Mouse (Mus musculus): ENCODE results near the gene Tatdn2.
A peak's percentile ranks its signal among the peaks of the same experiment; 100 is the strongest.

Tatdn2 gene

DNA sequence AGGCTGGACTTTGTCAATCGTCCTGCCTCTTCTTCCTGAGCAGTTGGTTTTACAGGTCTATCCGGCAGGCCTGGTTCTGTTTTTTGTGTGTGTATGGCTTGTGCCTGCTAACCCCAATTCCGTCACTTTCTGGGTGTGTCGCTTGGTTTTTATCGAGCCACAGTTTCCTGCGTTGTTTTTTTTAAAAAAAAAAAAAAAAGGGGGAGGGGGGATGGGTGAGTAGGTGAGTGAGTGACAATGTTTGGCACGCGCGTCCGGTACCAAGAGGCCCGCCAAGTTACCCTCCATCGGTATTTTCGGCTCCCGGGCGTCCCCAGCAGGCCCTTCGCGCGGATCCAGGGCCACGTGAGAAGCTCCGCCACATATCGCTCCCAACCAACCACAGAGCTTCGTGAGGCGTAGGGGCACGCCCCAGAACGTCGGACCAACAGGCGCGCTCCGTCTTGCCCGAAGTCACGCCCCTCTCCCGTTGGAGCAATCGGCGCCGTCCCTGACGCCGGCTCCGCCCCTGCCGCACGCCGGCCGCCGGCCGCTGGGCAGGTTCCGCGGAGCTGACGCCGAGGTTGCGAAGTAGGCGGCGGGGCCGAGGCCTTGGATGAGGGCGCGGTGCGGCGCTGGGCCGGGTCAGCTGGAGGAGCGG is at the start of gene Tatdn2:
TSS of gene Tatdn2 (plus strand) at position 469 of the 640 bp plus-strand sequence.
- Histone ChIP-seq H3K27me3 (ENCODE audit: control insufficient read depth, insufficient read depth, low read length, poor library complexity, severe bottlenecking) (no peaks in the 10 kb centered on the region), H3K36me3 (ENCODE audit: control insufficient read depth, insufficient read depth, low read length, poor library complexity, severe bottlenecking) (peaks cover 6% of the 10 kb centered on the region)
- peak; percentile 99 for DNase-seq (ENCODE audit: low read depth, low spot score)

DNA sequence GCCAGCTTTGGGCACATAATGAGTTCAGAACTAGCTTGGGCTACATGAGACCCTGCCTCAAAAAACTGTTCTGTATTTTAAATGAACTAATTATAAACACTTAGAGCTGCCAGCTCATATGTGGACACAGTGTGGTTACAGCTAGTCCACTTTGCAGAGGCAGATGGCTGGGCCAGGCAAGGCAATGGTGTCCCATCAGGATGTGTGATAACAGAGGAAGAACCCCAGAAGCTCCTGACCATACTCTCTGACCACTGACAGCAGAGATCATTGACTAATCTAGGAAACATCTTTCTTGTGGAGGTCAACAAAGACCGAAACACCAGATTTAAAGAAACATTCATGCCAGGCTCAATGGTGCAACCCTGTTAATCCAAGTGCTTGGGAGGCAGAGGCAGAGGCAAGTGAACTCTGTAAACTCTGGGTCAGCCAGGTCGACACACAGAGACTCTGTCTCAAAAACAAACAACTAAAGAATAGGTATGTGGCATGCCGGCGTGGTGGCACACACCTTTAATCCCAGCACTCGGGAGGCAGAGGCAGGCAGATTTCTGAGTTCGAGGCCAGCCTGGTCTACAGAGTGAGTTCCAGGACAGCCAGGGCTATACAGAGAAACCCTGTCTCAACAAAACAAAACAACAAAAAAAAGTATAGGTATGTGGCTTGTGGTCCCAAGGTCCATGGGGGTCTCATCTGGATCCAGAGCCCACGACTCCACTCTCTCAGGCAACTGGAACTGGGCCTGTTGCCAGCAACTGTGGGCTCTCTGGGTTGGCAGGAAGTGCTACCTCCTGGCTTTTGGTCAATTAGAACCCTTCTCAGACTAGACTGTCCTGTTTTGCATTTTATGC is 47.3 kb upstream of the Tatdn2 start:
- Histone ChIP-seq H3K27me3 (ENCODE audit: control insufficient read depth, insufficient read depth, low read length, poor library complexity, severe bottlenecking) (no peaks in the 10 kb centered on the region), H3K36me3 (ENCODE audit: control insufficient read depth, insufficient read depth, low read length, poor library complexity, severe bottlenecking) (peaks cover 4% of the 10 kb centered on the region)
- DNase-seq (ENCODE audit: low read depth, low spot score): no peak

DNA sequence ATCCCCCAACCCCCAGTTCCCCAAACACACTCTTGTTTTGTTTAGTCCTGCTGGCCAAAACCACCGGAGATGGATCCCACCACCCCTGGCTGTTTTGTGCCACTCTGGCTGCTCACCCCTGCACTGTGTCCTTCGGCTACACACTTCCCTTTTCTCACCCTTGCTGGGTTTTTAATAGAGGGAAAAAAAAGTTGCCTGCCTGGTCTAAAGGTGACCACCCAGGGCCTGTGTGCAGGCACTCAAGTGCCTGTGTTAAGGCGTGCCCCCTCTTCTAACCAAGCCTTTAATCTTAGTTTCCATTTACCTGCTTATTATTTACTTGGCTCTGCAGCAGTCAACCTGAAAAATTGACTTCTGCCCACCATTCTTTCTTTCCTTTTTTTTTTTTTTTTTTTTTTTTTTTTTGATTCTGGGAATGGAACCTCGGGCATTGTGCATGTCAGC is 46.6 kb upstream of the Tatdn2 start:
- H3K36me3 ChIP-seq (ENCODE audit: control insufficient read depth, insufficient read depth, low read length, poor library complexity, severe bottlenecking): peaks cover 4% of the 10 kb centered on the region
- DNase-seq (ENCODE audit: low read depth, low spot score): peak; percentile 67
- no peaks in the 10 kb centered on the region for H3K27me3 ChIP-seq (ENCODE audit: control insufficient read depth, insufficient read depth, low read length, poor library complexity, severe bottlenecking)

DNA sequence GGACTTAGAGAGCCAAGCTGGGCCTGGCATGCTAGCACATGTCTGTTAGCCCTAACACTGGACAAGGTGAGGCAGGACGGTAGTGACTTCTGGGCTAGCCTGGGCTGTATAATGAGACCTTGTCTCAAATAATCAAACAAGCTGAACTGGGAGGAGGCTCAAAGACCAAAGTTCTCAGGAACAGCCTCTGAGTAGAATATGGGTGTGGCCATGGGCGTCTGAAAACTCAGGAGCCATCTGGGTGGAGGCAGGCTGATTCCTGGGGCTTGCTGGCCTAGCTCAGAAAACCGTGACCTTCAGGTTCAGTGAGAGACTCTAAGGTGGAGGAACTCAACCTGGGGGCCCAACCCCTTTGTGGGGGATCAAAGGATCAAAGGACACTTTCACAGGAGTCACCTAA is 45.2 kb upstream of the Tatdn2 start:
- Histone ChIP-seq H3K36me3 (ENCODE audit: control insufficient read depth, insufficient read depth, low read length, poor library complexity, severe bottlenecking) (peaks cover 4% of the 10 kb centered on the region), H3K27me3 (ENCODE audit: control insufficient read depth, insufficient read depth, low read length, poor library complexity, severe bottlenecking) (no peaks in the 10 kb centered on the region)
- no peak for DNase-seq (ENCODE audit: low read depth, low spot score)

DNA sequence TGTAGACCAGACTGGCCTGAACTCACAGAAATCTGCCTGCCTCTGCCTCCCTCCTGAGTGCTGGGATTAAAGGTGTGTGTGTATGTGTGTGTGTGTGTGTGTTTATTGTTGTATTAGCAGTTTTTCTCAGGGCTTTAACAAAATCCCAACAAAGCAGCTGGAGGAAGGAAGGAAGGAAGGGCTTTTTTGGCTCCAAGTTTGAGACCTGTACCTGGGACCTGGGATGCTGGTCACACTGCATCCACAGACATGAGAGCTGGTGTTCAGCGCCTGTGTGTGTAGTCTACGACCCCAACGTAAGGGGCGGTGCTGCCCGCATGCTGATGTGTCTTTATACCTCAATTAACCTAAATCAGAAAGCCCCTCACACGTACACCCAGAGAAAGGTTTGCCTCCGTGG is 43.3 kb upstream of the Tatdn2 start:
- Histone ChIP-seq H3K36me3 (ENCODE audit: control insufficient read depth, insufficient read depth, low read length, poor library complexity, severe bottlenecking) (peaks cover 2% of the 10 kb centered on the region), H3K27me3 (ENCODE audit: control insufficient read depth, insufficient read depth, low read length, poor library complexity, severe bottlenecking) (no peaks in the 10 kb centered on the region)
- no peak for DNase-seq (ENCODE audit: low read depth, low spot score)

DNA sequence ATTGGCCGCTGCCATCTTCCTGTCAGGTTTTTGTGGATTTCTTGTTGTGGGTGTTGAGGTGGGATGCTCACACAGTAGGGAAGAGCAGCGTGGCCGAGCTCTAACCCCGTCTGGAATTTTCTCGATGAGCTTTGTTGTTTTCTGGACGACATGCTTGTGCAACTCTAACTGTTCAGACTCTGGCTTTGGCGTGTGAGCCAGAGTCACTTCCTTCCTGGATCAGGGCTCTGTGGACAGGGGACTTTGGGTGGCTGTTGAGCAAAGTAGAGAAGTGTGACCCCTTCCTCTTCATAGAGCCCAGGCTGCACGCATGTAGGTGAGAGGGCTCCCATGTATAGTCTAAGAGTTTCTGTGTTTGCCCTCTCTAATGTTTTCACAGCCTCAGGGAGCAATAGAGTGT is 42.7 kb upstream of the Tatdn2 start:
- no peaks in the 10 kb centered on the region for H3K27me3 ChIP-seq (ENCODE audit: control insufficient read depth, insufficient read depth, low read length, poor library complexity, severe bottlenecking)
- no peaks in the 10 kb centered on the region; the same call in 1 of the 2 replicates for H3K36me3 ChIP-seq (ENCODE audit: control insufficient read depth, insufficient read depth, low read length, poor library complexity, severe bottlenecking)
- peak; percentile 33 for DNase-seq (ENCODE audit: low read depth, low spot score)

DNA sequence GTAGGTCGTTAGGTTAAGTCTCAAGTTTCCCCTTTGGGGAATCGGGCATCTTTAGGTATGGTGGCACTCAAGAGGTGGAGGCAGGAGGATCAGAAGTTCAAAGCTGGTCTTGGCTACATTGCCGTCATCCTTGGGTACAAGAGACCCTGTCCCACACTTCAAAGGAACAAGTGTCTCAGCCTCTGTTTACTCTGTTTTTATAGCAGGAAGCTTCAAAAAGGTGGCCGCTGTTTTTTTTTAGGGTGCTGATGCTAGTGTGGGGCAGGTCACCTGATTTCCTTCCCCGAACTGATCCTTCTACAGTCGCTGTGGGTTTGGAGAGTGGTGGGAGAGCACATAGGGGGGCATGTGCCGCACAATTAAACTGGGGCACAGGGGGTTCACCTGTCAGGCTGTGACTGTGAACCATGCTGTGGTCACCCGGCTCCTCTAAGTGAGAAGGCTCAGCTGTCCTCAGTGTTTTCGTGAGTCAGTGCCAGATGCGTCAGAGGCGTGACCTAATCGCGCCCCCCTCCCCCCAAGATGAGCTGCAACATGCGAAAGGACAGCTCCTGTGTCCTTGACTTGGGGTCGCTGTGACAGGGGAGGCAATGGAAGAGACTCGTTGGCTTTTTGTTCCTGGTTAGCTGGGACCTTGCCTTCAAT is 42.0 kb upstream of the Tatdn2 start:
- no peaks in the 10 kb centered on the region for H3K27me3 ChIP-seq (ENCODE audit: control insufficient read depth, insufficient read depth, low read length, poor library complexity, severe bottlenecking)
- H3K36me3 ChIP-seq (ENCODE audit: control insufficient read depth, insufficient read depth, low read length, poor library complexity, severe bottlenecking): no peaks in the 10 kb centered on the region; the same call in 1 of the 2 replicates
- DNase-seq (ENCODE audit: low read depth, low spot score): peak; percentile 68

DNA sequence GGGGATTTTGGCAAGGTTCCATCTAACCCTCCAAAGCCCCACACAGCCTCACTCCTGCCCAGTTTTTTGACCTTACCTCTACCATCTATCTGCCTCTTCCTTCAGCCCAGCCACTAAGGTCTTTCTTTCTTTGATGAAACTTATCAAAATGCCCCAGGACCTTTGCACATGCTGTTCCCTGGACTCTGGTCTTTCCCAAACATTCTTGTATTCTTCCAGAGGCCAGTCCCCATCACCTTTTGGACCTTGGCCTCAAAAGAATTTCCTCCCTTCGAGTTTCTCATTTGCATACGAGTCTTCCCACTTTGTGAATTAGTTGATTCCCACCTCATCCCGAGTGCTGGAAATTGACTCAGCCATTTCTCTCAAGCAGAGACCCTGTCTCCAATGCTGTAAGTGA is 41.4 kb upstream of the Tatdn2 start:
- Histone ChIP-seq H3K27me3 (ENCODE audit: control insufficient read depth, insufficient read depth, low read length, poor library complexity, severe bottlenecking) (no peaks in the 10 kb centered on the region), H3K36me3 (ENCODE audit: control insufficient read depth, insufficient read depth, low read length, poor library complexity, severe bottlenecking) (no peaks in the 10 kb centered on the region; the same call in 1 of the 2 replicates)
- no peak for DNase-seq (ENCODE audit: low read depth, low spot score)

DNA sequence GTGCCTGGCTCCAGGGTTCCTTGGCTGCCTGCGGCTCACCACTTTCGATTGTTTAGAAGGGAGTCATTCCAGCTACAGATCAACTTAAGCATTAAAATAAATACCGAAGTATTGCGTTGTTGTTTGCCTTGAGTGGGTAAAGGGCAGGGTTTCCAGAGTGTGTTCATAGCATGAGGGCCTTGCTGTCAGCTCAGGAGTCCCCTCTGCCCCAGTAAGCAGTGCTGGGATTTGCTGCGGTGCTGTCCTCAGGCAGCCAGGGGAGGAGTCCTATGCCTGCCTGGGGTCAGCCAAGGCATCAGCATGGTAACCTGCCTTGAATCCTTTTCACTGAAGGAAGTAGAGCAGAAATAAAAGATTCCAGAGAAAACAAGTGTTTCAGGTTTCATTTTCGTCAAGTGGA is 40.0 kb upstream of the Tatdn2 start:
- DNase-seq (ENCODE audit: low read depth, low spot score): no peak
- H3K27me3 ChIP-seq (ENCODE audit: control insufficient read depth, insufficient read depth, low read length, poor library complexity, severe bottlenecking): no peaks in the 10 kb centered on the region

DNA sequence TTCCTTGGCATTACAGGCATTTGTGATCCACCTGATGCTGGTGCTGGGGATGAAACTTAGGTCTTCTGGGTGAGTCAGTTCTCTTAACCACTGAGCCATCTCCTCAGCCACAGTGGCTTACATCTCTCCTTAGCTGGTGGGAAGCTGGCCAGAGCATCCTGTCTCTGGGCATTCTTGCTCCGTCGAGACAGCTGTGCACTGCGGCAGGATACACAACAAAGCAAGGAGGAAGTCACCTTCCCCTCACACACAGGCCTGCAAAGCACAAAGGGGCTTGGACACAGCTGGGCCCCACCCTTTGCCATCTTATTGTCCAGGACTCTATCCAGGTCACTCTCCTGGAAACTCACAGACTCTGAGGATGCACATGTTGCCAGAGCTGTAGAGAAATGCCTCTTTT is 38.6 kb upstream of the Tatdn2 start:
- Histone ChIP-seq H3K27me3 (ENCODE audit: control insufficient read depth, insufficient read depth, low read length, poor library complexity, severe bottlenecking) (no peaks in the 10 kb centered on the region), H3K36me3 (ENCODE audit: control insufficient read depth, insufficient read depth, low read length, poor library complexity, severe bottlenecking) (no peaks in the 10 kb centered on the region)
- peak; percentile 41 for DNase-seq (ENCODE audit: low read depth, low spot score)

More for the DNA sequence above, 40.0 kb upstream of the Tatdn2 start:
- H3K36me3 ChIP-seq (ENCODE audit: control insufficient read depth, insufficient read depth, low read length, poor library complexity, severe bottlenecking): no peaks in the 10 kb centered on the region; the same call in 1 of the 2 replicates

DNA sequence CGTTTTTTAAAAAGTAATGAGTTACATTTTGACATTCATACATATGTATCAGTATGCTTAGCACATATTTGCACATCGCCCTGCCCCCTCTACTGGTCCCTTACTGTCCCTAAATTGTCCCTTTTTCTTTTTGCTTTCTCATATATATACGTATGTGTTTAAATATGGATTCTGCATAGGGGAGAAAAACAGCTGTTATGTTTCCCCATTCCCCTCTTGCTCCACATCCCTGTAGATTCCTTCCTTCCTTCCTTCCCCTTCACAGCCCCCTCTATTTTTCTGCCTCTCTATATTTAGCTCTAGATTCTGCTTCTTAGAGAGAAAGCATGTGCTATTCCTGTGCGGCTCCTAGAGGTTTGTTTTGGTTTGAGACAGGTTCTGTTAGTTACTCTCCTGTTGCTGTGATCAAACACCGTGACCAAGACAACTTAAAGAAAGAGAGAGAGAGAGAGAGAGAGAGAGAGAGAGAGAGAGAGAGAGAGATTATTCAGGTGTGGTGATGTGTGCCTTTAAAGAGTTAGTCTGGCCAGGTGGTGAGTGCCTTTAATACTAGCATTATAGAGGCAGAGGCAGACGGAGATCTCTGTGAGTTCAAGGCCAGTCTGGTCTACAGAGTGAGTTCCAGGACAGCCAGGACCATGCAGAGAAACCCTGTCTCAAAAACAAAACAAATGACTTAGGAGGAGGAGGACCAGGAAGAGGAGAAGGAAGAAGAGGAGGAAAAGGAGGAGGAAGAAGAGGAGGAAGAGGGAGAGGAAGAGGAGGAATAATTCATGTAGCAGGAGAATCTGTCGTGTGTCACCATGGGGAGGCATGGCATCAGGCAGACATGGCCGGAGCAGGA is 37.0 kb upstream of the Tatdn2 start:
- peak; percentile 71 for DNase-seq (ENCODE audit: low read depth, low spot score)
- Histone ChIP-seq H3K36me3 (ENCODE audit: control insufficient read depth, insufficient read depth, low read length, poor library complexity, severe bottlenecking) (no peaks in the 10 kb centered on the region), H3K27me3 (ENCODE audit: control insufficient read depth, insufficient read depth, low read length, poor library complexity, severe bottlenecking) (no peaks in the 10 kb centered on the region)

DNA sequence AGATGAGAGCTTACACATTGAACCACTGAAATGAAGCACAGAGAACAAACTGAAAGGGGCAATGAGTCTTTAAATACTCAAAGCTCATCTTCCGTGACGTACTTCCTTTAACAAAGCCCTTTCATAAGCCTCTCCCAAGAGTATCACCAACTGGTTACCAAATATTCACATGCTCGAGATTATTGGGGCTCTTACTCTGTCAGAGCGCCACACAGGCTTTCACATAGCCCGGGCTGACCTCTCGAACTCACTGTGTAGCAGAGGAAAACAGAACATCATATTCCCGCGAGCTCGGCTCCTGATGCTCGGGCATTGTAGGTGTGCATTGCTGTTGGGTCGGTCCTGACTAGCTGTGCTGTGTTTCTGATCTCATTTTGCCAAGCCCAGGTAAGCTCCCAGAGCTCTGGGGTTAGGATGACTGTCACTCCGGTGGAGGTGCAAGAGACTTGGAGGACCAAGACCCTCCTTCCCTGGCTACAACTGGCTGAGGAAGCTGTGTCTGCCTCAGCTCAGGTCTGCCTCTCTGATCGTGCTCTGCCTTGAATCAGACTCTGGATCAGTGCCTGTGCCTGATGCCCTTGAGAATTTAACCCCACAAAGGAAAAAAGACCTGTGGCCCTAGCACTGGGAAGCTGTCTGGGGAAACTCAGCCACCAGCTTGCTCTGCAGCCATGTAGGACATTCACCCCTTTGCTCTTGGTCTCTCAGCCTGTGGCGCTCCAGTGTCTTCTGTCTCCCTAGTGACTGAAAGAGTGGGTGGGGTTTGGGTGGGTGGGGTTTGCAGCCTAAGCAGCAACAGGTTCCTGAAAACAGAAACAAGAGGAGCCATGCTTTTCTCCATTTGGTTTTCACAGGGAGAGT is 36.1 kb upstream of the Tatdn2 start:
- H3K36me3 ChIP-seq (ENCODE audit: control insufficient read depth, insufficient read depth, low read length, poor library complexity, severe bottlenecking): no peaks in the 10 kb centered on the region
- DNase-seq (ENCODE audit: low read depth, low spot score): peak; percentile 94
- no peaks in the 10 kb centered on the region for H3K27me3 ChIP-seq (ENCODE audit: control insufficient read depth, insufficient read depth, low read length, poor library complexity, severe bottlenecking)

DNA sequence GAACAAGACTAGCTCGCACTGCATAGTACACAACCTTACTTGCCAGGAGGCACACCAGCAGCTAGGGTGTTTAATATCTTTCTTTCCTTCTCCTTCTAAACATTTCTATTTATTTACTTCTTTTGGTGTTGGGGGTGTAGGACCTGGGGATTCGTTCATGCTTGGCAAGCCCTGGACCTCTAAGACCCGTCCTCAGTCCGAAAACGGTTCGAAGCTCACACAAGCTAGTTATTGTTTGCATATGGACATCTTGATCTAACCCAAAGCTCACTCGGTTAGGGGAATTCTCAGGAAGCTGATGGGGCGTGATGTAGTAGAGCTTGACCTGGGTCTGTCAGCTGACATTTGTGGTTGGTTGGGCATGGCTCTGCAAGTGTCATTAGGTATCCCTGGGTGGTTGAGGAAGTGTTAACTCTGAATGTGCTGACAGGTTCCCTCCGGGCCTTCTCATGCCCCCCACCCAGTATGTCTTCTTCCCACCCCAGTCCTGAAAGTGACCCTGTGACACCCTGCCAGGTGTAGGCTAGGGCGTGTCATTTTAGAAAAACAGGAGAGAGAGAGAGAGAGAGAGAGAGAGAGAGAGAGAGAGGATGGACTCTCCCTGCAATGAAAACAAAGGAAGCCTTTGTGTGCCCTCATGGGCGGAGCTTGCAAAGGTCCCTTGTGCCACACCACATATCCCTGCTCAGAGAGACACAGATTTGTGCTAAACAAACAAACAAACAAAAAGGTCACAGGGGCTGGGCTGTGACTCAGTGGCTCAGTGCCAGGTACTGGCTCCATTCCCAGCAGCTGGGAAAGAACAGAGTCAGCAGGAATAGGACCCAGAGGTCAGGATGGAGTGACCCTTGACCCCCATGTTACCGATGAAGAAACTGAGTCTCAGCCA is 35.3 kb upstream of the Tatdn2 start:
- Histone ChIP-seq H3K36me3 (ENCODE audit: control insufficient read depth, insufficient read depth, low read length, poor library complexity, severe bottlenecking) (no peaks in the 10 kb centered on the region), H3K27me3 (ENCODE audit: control insufficient read depth, insufficient read depth, low read length, poor library complexity, severe bottlenecking) (no peaks in the 10 kb centered on the region)
- DNase-seq (ENCODE audit: low read depth, low spot score): peak; percentile 96

Measured in splenic B cell, adult 2 months (primary cell).